Mouse (Mus musculus): ENCODE measurements around the gene Ces1h.
"Not testable (repeated sequence)": the region's sequence is repeated elsewhere in the genome, so short reads cannot be mapped to it uniquely, and the experiment has no call there.

Ces1h gene

GRCm38 (mm10) chr8:93379625-93380024, at the start of gene Ces1h:
Ces1h (minus strand) TSS chr8:93379725.
- no peak for DNase-seq (ENCODE audit: low read depth, low spot score)

GRCm38 (mm10) chr8:93427195-93427594, 47.7 kb upstream of the Ces1h start:
- no peak for DNase-seq (ENCODE audit: low read depth, low spot score)

- no peak for DNase-seq (ENCODE audit: low read depth, low spot score)
Observed at GRCm38 (mm10) chr8:93415387-93415786, 35.9 kb upstream of the Ces1h start.

- no peak for DNase-seq (ENCODE audit: low read depth, low spot score)
Observed at GRCm38 (mm10) chr8:93408830-93409229, 29.3 kb upstream of the Ces1h start.

- no peak for DNase-seq (ENCODE audit: low read depth, low spot score)
Observed at GRCm38 (mm10) chr8:93399698-93400097, 20.2 kb upstream of the Ces1h start.

- no peak for DNase-seq (ENCODE audit: low read depth, low spot score)
Observed at GRCm38 (mm10) chr8:93398044-93398443, 18.5 kb upstream of the Ces1h start.

- not testable (repeated sequence) for DNase-seq (ENCODE audit: low read depth, low spot score)
Observed at GRCm38 (mm10) chr8:93394079-93394619, 14.6 kb upstream of the Ces1h start.

- no peak for DNase-seq (ENCODE audit: low read depth, low spot score)
Observed at GRCm38 (mm10) chr8:93369481-93369880, 10.0 kb downstream of the Ces1h start.

- DNase-seq (ENCODE audit: low read depth, low spot score), result no peak
Observed at GRCm38 (mm10) chr8:93360113-93360512, 19.4 kb downstream of the Ces1h start.

GRCm38 (mm10) chr8:93339531-93339930, 40.0 kb downstream of the Ces1h start:
- no peak for DNase-seq (ENCODE audit: low read depth, low spot score)

GRCm38 (mm10) chr8:93337207-93337606, 42.3 kb downstream of the Ces1h start, which contains the start of gene Ces1g:
Ces1g (minus strand) TSS chr8:93337308.
- DNase-seq (ENCODE audit: low read depth, low spot score), result no peak

GRCm38 (mm10) chr8:93332703-93333102, 46.8 kb downstream of the Ces1h start:
- no peak for DNase-seq (ENCODE audit: low read depth, low spot score)

- no peak for DNase-seq (ENCODE audit: low read depth, low spot score)
Observed at GRCm38 (mm10) chr8:93331151-93331550, 48.4 kb downstream of the Ces1h start.

GRCm38 (mm10) chr8:93325123-93325522, 54.4 kb downstream of the Ces1h start:
- no peak for DNase-seq (ENCODE audit: low read depth, low spot score)

GRCm38 (mm10) chr8:93317031-93317430, 62.5 kb downstream of the Ces1h start:
- DNase-seq (ENCODE audit: low read depth, low spot score), result no peak

- no peak for DNase-seq (ENCODE audit: low read depth, low spot score)
Observed at GRCm38 (mm10) chr8:93315557-93315956, 64.0 kb downstream of the Ces1h start.
